Mouse (Mus musculus) MEL (cell line): ENCODE results near the gene Igsf10.

ENCODE experiments used
- CTCF ChIP-seq, 3 experiments: IDR thresholded peaks in 2 of 3; conservative IDR thresholded peaks in 1 of 3; 2 replicates each; pipeline ENCODE4 v1.5.1; 2011 to 2012; ENCODE audit warnings: low read length in 3 of 3, low read depth in 2 of 3, mild to moderate bottlenecking in 2 of 3, improper control_type of control experiment in 1 of 3, inconsistent platforms in 1 of 3, mixed read lengths in 1 of 3, moderate library complexity in 1 of 3; ENCODE audit not compliant: control insufficient read depth in 1 of 3, insufficient read depth in 1 of 3, poor library complexity in 1 of 3, severe bottlenecking in 1 of 3
- ELF1 ChIP-seq: IDR thresholded peaks from 2 replicates; pipeline ENCODE4 v1.6.1; 2014; ENCODE audit warnings: low read depth, mild to moderate bottlenecking, inconsistent platforms, low read length, improper control_type of control experiment, moderate library complexity
- EP300 ChIP-seq, 2 experiments: IDR thresholded peaks; 2 replicates each; pipeline ENCODE4 v1.6.1; 2011; ENCODE audit warnings: improper control_type of control experiment in 2 of 2, low read length in 2 of 2, low read depth in 1 of 2, mild to moderate bottlenecking in 1 of 2
- HCFC1 ChIP-seq: IDR thresholded peaks from 2 replicates; pipeline ENCODE4 v1.6.1; 2012; ENCODE audit warnings: low read depth, mild to moderate bottlenecking, inconsistent platforms, low read length, improper control_type of control experiment, moderate library complexity
- KAT2A ChIP-seq: conservative IDR thresholded peaks from 2 replicates; pipeline ENCODE4 v1.6.1; 2012; ENCODE audit warnings: low read depth, low read length, improper control_type of control experiment, inconsistent platforms
- POLR2A ChIP-seq, 2 experiments: IDR thresholded peaks; 2 replicates each; pipeline ENCODE4 v1.6.1; 2011 to 2012; ENCODE audit warnings: low read length in 2 of 2, mild to moderate bottlenecking in 2 of 2, control low read depth in 1 of 2, improper control_type of control experiment in 1 of 2, low read depth in 1 of 2, moderate library complexity in 1 of 2; ENCODE audit not compliant: control insufficient read depth in 1 of 2, insufficient read depth in 1 of 2, poor library complexity in 1 of 2
- SIN3A ChIP-seq: IDR thresholded peaks from 2 replicates; pipeline ENCODE4 v1.6.1; 2012; ENCODE audit warnings: low read length, improper control_type of control experiment, inconsistent platforms
- USF1 ChIP-seq: IDR thresholded peaks from 2 replicates; pipeline ENCODE4 v1.6.1; 2014; ENCODE audit warnings: low read depth, mild to moderate bottlenecking, inconsistent platforms, low read length, improper control_type of control experiment, moderate library complexity
- ZMIZ1 ChIP-seq: IDR thresholded peaks from 2 replicates; pipeline ENCODE4 v1.6.1; 2012; ENCODE audit warnings: low read depth, mild to moderate bottlenecking, inconsistent platforms, low read length, improper control_type of control experiment, moderate library complexity
- ZNF384 ChIP-seq: IDR thresholded peaks from 2 replicates; pipeline ENCODE4 v1.6.1; 2012; ENCODE audit warnings: low read depth, mild to moderate bottlenecking, inconsistent platforms, low read length, improper control_type of control experiment

GRCm38 (mm10) chr3:59385000-59385399 is 40.8 kb upstream of the Igsf10 start:
- TF ChIP-seq USF1 (no peak), ZMIZ1 (no peak), SIN3A (no peak), KAT2A (no peak), EP300 (IDR thresholded peaks at IDR 0.05; ENCODE audit: low read depth in 1 of 2, low read length in 2 of 2) (no peak), CTCF (IDR thresholded peaks at IDR 0.05 in 2 of 3, conservative IDR thresholded peaks at IDR 0.05 in 1 of 3; ENCODE audit: control insufficient read depth in 1 of 3, insufficient read depth in 1 of 3, low read depth in 2 of 3, low read length in 3 of 3, poor library complexity in 1 of 3, severe bottlenecking in 1 of 3) (no peak), POLR2A (IDR thresholded peaks at IDR 0.05; ENCODE audit: control insufficient read depth in 1 of 2, insufficient read depth in 1 of 2, low read depth in 1 of 2, low read length in 2 of 2, poor library complexity in 1 of 2) (no peak), HCFC1 (no peak), ZNF384 (no peak), ELF1 (no peak)
